Mouse (Mus musculus): ENCODE data around the gene Prpf6. TPM values are rescaled to one million over a fixed set of nuclear protein-coding genes. Genes with fewer than 3 reads are reported as not detected.

The Prpf6 gene
- polyA plus RNA-seq, 1 experiment from 2014 or later = 76.9 TPM

DNA sequence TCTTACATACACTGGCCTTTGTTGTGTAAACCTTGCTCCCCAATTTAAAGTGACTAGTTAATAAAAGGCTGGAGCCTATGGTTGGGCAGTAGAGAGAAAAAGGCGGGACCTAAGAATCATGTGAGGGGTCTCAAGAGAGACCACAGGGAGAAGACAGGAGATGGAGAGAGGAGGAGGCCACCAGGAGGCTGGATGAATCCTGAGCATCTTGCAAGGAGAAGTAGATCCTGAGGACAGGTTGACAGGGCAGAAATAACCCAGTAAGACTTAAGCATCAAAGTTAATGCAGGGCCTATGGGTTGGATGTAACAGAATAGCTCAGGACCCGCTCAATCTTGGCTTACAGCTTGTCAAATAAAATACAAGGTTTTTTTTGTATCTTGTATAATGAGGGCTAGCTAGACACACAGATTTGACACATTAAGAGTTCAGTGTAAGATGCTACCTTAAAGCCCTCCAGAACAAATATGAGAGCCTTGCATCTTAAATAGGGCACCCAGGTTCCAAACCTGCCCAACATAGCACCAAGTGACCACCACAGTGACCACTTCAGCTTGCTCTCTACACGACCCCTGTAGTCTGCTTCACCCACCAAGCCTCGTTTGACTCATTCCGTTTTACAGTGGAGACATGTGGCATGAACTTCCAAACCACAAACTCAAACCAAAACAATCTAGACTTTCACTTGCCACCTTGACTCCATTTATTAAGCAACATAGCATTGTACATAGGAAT is 27.3 kb downstream of the Prpf6 start:
- Histone ChIP-seq H3K9me3 (no peaks in the 10 kb centered on the region), H3K9ac (no peak overlapping the region), H3K4me1 (no peaks in the 10 kb centered on the region), H3K4me2 (no peak overlapping the region), H3K27me3 (no peaks in the 10 kb centered on the region), H3K36me3 (replicated peaks) (peaks cover 62% of the 10 kb centered on the region), H3K4me3 (replicated peaks) (no peak overlapping the region), H3K27ac (no peak overlapping the region)
- WGBS = 90% methylated on average over 5 of the region's 5 CpGs
- ATAC-seq (ENCODE audit: low FRiP score) = no peak

DNA sequence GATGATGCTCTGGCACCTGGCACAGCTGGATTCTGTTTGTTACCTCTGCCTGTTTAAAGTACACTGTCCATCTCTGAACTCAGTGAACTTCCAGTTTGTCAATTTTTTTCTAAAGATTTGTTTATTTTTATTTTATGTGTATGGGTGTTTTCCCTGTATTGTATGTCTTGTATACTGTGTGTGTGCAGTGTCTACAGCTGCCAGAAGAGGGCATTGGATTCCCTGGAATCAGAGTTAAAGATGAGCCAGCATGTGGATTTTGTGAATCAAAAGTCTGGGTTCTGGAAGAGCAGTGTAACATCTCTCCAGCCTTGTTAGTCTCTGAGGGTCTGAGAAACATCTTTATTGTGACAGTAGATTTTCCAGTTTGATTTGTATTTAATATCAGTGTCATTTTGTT is 31.7 kb downstream of the Prpf6 start:
- Histone ChIP-seq H3K4me2 (no peak overlapping the region), H3K4me3 (replicated peaks) (no peak overlapping the region), H3K9me3 (no peaks in the 10 kb centered on the region), H3K4me1 (no peaks in the 10 kb centered on the region), H3K27me3 (no peaks in the 10 kb centered on the region), H3K36me3 (replicated peaks) (peaks cover 50% of the 10 kb centered on the region), H3K27ac (no peak overlapping the region), H3K9ac (no peak overlapping the region)
- ATAC-seq (ENCODE audit: low FRiP score) = no peak

DNA sequence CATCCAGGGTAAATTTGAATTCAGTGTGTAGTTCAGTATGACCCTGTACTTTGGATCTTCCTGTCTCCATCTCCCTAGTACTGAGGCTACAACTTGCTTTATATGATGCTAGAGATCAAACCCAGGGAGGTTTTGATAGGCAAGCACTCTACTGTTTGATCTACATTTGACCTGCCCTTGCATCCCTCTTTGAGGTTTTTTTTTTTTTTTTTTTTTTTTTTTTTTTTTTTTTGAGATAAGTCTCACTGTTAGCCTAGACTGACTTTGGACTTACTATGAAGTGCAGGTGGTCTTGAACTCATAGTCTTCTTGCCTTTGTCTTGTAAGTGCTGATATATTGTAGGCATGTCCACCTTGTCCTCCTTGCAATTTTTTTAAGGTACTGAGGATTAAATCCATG is 36.8 kb downstream of the Prpf6 start:
- no peaks in the 10 kb centered on the region for H3K9me3 ChIP-seq
- H3K4me2 ChIP-seq = no peak overlapping the region
- no peak for ATAC-seq (ENCODE audit: low FRiP score)
- no peaks in the 10 kb centered on the region for H3K4me1 ChIP-seq
- H3K36me3 ChIP-seq (replicated peaks) = peaks cover 49% of the 10 kb centered on the region
- H3K9ac ChIP-seq = no peak overlapping the region
- no peak overlapping the region for H3K4me3 ChIP-seq (replicated peaks)
- H3K27ac ChIP-seq = no peak overlapping the region
- H3K27me3 ChIP-seq = no peaks in the 10 kb centered on the region

DNA sequence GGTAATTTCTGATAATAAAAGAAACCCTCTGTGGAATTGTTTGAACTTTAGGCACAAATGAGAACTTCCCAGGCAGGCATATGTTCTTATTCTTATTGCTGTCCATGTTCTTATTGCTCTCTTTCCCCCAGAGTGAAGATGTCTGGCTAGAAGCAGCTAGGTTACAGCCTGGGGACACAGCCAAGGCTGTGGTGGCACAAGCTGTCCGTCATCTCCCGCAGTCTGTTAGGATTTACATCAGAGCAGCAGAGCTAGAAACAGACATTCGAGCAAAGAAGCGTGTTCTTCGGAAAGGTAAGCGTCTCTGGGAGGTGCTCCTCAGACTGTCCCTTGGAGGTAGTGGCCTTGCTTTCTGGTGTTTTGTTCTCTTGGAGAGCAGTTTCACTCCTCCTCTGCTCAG is 41.0 kb downstream of the Prpf6 start:
- Histone ChIP-seq H3K27ac (no peak overlapping the region), H3K4me2 (no peak overlapping the region), H3K4me3 (replicated peaks) (no peak overlapping the region), H3K4me1 (no peaks in the 10 kb centered on the region), H3K9me3 (no peaks in the 10 kb centered on the region), H3K9ac (no peak overlapping the region), H3K36me3 (replicated peaks) (peaks cover 74% of the 10 kb centered on the region), H3K27me3 (no peaks in the 10 kb centered on the region)
- whole genome bisulfite sequencing = 96% methylated on average over 6 of the region's 6 CpGs
- ATAC-seq (ENCODE audit: low FRiP score) = no peak

DNA sequence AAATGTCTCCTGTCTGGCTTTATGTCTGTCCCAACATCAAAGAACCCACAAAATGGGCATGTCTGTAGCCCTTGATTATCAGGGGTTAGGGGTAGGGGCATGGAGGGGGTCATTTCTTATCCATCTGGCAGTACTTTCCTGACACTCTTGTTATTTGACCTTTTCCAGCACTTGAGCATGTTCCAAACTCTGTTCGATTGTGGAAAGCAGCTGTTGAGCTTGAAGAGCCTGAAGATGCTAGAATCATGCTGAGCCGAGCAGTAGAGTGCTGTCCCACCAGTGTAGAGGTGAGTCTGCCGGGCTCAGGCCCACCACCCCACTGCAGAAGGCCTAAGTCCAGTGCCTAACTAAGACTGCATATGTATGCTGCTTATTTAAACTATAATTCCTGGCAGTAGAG is 44.2 kb downstream of the Prpf6 start:
- H3K9me3 ChIP-seq = no peaks in the 10 kb centered on the region
- no peak for ATAC-seq (ENCODE audit: low FRiP score)
- no peaks in the 10 kb centered on the region for H3K4me1 ChIP-seq
- no peak overlapping the region for H3K27ac ChIP-seq
- H3K36me3 ChIP-seq (replicated peaks) = peaks cover 85% of the 10 kb centered on the region
- no peak overlapping the region for H3K9ac ChIP-seq
- no peak overlapping the region for H3K4me2 ChIP-seq
- H3K27me3 ChIP-seq = no peaks in the 10 kb centered on the region
- 93% methylated on average over 3 of the region's 3 CpGs for WGBS
- no peak overlapping the region for H3K4me3 ChIP-seq (replicated peaks)

DNA sequence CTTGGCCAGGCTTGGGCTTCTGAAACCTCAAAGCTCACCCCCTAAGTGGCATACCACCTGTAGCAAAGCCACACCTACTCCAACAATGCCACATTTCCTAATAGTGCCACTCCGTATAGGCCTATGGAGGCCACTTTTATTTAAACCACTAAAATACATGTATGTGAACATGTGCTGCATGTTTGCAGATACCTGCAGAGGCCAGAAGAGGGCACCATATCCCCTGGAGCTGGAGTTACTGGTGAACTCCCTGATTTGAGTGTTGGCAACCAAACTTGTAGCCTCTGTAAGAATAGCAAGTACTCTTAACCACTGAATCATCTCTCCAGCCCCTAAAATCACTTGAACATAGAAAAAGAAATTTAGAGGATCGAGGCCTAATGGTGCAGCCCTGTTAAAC is 52.7 kb downstream of the Prpf6 start:
- Histone ChIP-seq H3K4me2 (no peak overlapping the region), H3K27ac (no peak overlapping the region), H3K9ac (no peak overlapping the region), H3K27me3 (no peaks in the 10 kb centered on the region), H3K36me3 (replicated peaks) (peaks cover 85% of the 10 kb centered on the region), H3K9me3 (no peaks in the 10 kb centered on the region), H3K4me1 (no peaks in the 10 kb centered on the region), H3K4me3 (replicated peaks) (no peak overlapping the region)
- ATAC-seq (ENCODE audit: low FRiP score) = no peak
- WGBS = 89% methylated on average over 2 of the region's 2 CpGs

DNA sequence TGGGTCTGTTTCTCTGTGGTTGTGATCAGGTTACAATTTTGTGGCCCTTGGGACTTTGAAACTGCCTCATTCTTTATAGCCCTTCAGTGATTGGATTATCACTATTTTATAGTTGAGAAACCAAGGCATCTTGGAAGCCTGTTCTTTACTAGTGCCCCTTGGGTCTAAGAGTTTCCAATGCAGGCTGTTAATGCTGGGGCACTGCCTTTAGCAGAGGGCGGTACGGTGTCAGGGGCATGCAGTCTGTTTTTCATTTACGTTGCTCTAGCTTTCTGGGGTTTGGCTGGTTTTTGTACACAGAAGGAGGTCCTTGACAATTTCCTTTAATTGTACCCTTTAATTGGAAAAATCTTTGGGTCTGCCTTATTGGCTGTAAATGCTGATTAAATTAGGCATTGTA is 54.0 kb downstream of the Prpf6 start:
- H3K4me1 ChIP-seq = no peaks in the 10 kb centered on the region
- no peak overlapping the region for H3K27ac ChIP-seq
- no peaks in the 10 kb centered on the region for H3K9me3 ChIP-seq
- H3K27me3 ChIP-seq = no peaks in the 10 kb centered on the region
- WGBS = 90% methylated on average over 3 of the region's 3 CpGs
- no peak for ATAC-seq (ENCODE audit: low FRiP score)
- peaks cover 89% of the 10 kb centered on the region for H3K36me3 ChIP-seq (replicated peaks)
- H3K4me3 ChIP-seq (replicated peaks) = no peak overlapping the region
- H3K9ac ChIP-seq = no peak overlapping the region
- no peak overlapping the region for H3K4me2 ChIP-seq

DNA sequence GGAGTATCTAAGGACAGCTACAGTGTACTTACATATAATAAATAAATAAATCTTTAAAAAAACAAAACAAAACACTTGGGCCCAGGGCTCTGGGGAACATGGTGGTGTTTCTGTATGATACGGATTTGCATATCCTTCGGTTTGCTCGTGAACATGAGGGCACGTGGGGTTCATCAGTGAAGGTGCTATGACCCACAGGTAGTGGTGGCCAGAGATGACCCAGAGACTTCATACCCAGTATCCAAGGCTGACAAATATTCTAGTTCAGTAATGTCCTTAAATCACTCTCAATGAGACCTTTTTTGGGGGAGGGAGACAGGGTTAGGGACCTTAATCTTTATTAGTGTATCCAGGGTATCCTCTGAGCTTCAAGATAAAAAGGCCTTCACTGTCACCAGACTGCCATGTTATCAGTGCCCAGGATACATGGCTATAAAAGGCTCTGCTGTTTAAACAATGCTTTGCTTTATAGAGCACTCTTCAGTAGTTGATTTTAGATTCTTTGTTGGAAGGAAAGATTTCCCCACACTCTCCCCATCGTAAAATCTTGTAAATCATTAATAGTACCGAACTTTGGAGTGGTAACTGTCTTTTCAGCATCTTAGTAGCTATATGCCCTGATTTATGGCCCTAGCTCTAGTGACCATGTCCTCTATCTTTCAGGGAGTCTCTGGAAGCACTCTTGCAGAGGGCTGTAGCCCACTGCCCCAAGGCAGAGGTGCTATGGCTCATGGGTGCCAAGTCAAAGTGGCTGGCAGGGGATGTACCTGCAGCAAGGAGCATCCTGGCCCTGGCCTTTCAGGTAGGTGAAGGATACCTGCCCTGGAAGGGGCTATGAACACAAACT is 55.2 kb downstream of the Prpf6 start:
- no peaks in the 10 kb centered on the region for H3K27me3 ChIP-seq
- no peak overlapping the region for H3K4me3 ChIP-seq (replicated peaks)
- 97% methylated on average over 6 of the region's 6 CpGs for WGBS
- no peak overlapping the region for H3K9ac ChIP-seq
- no peak overlapping the region for H3K4me2 ChIP-seq
- no peak for ATAC-seq (ENCODE audit: low FRiP score)
- H3K9me3 ChIP-seq = no peaks in the 10 kb centered on the region
- H3K36me3 ChIP-seq (replicated peaks) = peaks cover 92% of the 10 kb centered on the region
- no peak overlapping the region for H3K27ac ChIP-seq
- H3K4me1 ChIP-seq = no peaks in the 10 kb centered on the region

DNA sequence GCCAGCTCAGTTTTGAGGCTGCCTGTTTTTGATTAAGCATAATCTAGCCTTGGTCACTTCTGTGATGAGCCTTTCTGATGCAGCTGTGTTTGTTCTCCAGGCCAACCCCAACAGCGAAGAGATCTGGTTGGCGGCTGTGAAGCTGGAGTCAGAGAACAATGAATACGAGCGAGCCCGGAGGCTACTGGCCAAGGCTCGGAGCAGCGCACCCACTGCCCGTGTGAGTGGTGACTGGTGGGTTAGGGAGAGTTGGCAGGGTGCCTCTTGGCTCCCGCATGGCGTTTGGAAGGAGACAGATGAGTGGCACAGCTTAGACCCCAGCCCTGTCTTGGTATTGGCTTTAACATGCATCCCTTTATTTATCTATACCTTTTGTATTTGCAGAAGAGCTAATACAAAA is 57.3 kb downstream of the Prpf6 start:
- Histone ChIP-seq H3K4me3 (replicated peaks) (no peak overlapping the region), H3K27me3 (no peaks in the 10 kb centered on the region)
- WGBS = 93% methylated on average over 10 of the region's 10 CpGs

DNA sequence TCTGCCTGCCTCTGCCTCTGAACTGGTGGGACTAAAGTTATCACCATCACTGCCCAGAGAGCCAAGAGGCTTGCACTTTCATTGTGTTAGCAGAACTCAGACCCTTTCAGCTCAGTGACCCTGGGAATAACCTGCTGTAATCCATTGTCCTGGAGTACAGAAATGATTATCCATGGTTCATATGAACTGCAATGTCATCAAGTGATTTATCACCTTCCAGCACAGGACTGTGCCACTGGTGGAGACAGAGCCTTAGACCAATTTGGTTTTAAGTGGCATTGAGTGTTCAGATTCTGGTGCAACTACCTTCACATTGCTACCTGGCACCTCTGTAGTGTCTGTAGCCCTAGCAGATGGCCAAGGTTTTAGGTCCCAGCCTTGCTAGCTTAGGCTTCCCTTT is 61.4 kb downstream of the Prpf6 start:
- Histone ChIP-seq H3K36me3 (replicated peaks) (peaks cover 88% of the 10 kb centered on the region), H3K9ac (no peak overlapping the region)

More for the DNA sequence above, 57.3 kb downstream of the Prpf6 start:
- H3K36me3 ChIP-seq (replicated peaks) = peaks cover 98% of the 10 kb centered on the region
- no peak overlapping the region for H3K4me2 ChIP-seq
- H3K27ac ChIP-seq = no peak overlapping the region
- H3K9ac ChIP-seq = no peak overlapping the region
- H3K4me1 ChIP-seq = no peaks in the 10 kb centered on the region
- no peak for ATAC-seq (ENCODE audit: low FRiP score)
- H3K9me3 ChIP-seq = no peaks in the 10 kb centered on the region

DNA sequence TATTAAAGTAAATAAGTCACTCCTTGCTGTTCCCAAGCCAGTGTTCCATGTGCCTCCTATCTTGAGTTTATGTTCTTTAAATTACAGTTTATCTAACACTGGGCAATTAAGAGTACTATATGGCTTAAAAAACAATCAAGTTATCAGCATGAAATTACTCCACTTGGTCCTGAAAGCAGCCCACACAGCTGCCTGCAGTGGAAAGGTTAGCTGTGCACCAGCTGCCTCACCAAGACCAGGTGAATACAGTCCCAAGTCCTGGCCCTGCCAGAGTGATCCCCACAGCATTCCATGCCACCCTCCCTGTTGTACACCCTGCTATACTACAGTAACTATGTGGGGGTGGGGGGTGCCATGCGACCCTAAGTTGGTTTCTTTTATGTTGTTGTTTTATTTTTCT is 61.9 kb downstream of the Prpf6 start:
- no peak overlapping the region for H3K4me3 ChIP-seq (replicated peaks)
- no peaks in the 10 kb centered on the region for H3K4me1 ChIP-seq
- H3K4me2 ChIP-seq = no peak overlapping the region
- no peak overlapping the region for H3K27ac ChIP-seq
- WGBS = 94% methylated on average over 1 of the region's 1 CpGs
- no peak overlapping the region for H3K9ac ChIP-seq
- no peaks in the 10 kb centered on the region for H3K27me3 ChIP-seq
- ATAC-seq (ENCODE audit: low FRiP score) = no peak
- no peaks in the 10 kb centered on the region for H3K9me3 ChIP-seq
- H3K36me3 ChIP-seq (replicated peaks) = peaks cover 83% of the 10 kb centered on the region

More for the DNA sequence above, 61.4 kb downstream of the Prpf6 start:
- no peak for ATAC-seq (ENCODE audit: low FRiP score)
- Histone ChIP-seq H3K27me3 (no peaks in the 10 kb centered on the region), H3K4me2 (no peak overlapping the region), H3K4me3 (replicated peaks) (no peak overlapping the region), H3K9me3 (no peaks in the 10 kb centered on the region), H3K27ac (no peak overlapping the region), H3K4me1 (no peaks in the 10 kb centered on the region)

DNA sequence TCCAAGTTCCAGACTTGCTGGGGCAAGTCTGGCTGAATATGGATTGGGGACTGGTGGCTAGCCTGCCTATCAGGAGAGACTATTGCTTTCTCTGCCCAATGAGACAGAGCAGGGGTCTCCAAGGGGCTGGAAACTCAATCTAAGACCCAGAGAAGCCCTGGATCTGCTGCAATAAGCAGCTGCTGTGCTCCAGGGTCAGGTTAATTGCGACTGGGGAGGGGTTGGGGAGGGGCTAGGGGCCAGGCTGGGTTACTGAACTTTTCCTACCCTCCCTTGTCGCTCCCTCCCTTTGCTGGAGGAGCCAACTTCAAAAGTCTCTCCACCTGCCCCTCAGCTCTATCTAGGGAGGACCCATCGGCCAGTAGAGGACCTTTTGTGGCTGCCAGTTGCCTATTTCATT is 65.1 kb downstream of the Prpf6 start, which contains the start of gene Gm29797:
TSS of gene Gm29797 (plus strand) at position 301 of the 400 bp plus-strand sequence.
- H3K4me3 ChIP-seq (replicated peaks) = no peak within 1 kb of the TSS
- ATAC-seq (ENCODE audit: low FRiP score) = no peak
- no peak within 1 kb of the TSS for H3K27ac ChIP-seq
- peaks cover 52% of the 10 kb centered on the region for H3K36me3 ChIP-seq (replicated peaks)
- no peaks in the 10 kb centered on the region for H3K27me3 ChIP-seq
- 75% methylated on average over 3 of the region's 3 CpGs for WGBS
- H3K4me1 ChIP-seq = peaks cover 11% of the 10 kb centered on the region; the same call in 1 of the 2 replicates
- H3K9ac ChIP-seq = no peak within 1 kb of the TSS
- H3K4me2 ChIP-seq = no peak within 1 kb of the TSS
- H3K9me3 ChIP-seq = no peaks in the 10 kb centered on the region

DNA sequence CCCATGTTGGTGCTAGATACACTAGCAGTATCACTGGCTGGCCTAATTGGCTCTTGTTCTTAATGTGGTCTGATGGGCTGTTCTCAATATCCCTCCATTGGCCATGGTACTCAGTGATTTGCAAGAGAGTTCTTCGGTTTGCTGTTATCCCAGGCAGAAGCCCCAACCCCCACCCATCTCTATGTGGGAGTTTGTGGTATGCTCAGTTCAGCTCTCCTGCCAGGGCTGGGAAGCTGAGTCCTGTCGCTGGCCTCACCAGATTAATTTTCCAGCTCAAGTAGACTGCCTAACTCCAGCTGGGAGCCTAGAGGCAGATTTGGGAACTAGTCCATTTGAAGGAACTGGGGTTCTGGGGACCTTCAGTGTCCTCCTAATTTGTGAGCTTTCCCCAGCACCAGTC is 65.8 kb downstream of the Prpf6 start:
- Histone ChIP-seq H3K4me3 (replicated peaks) (no peak overlapping the region), H3K9me3 (no peaks in the 10 kb centered on the region), H3K27me3 (no peaks in the 10 kb centered on the region), H3K4me1 (peaks cover 11% of the 10 kb centered on the region; the same call in 1 of the 2 replicates), H3K27ac (no peak overlapping the region), H3K4me2 (no peak overlapping the region), H3K9ac (no peak overlapping the region), H3K36me3 (replicated peaks) (peaks cover 45% of the 10 kb centered on the region)
- no peak for ATAC-seq (ENCODE audit: low FRiP score)
- WGBS = 77% methylated on average over 2 of the region's 2 CpGs

All from forebrain, embryonic 12.5 days (tissue).